In genomic region chr7:5089853-5090252, GRCm38 (mm10) we compare ENCODE assay signal across 21 mouse cellular contexts. TPM values are rescaled to one million over a fixed set of nuclear protein-coding genes. Genes with fewer than 3 reads are reported as not detected.
DNase-seq lines count a peak whose midpoint lies in the region; ATAC-seq lines count a peak whose summit lies in the region.
"Had no signal": no experiment of that assay in that cellular context is flagged by ENCODE, and none has a peak within 500 bp of the region (broad histone marks: within the 10 kb centered on the region; RNA-seq: fewer than 3 reads in every experiment).

No protein-coding gene starts in this region.

- peak; percentile 2 for DNase-seq in cerebellum, adult 9-11 months
- DNase-seq in cerebellum, postnatal 14 days, result no peak
- DNase-seq in layer of hippocampus, adult 9-11 months, result peak; percentile 33
- no peak for DNase-seq in layer of hippocampus, postnatal 25 days (ENCODE audit: extremely low spot score in 1 of 2, low spot score in 1 of 2)
- DNase-seq in right cerebral cortex, adult 2 months (ENCODE audit: low spot score in 2 of 2), result peak; percentile 55 to 64
- DNase-seq in right cerebral cortex, postnatal 10 days (ENCODE audit: low spot score in 2 of 2), result no peak
- DNase-seq: adrenal gland, postnatal 14 days; cerebellum, adult 9-10 months; gastrocnemius, adult 2 months; kidney, adult 9 months; kidney, postnatal 14 days; liver; thymus, adult 18-20 months; thymus, postnatal 36 days had no signal

- no peak for ATAC-seq in granulocyte monocyte progenitor cell, adult 5-6 weeks (replicated peaks; ENCODE audit: poor library complexity, severe bottlenecking)
- ATAC-seq: forebrain, embryonic 16.5 days; lung, postnatal 0 days; midbrain, embryonic 16.5 days had no signal

RNA-seq across cellular contexts. Expression of gene Epn1, which starts 9.8 kb away (rescaled TPM):
- total RNA-seq in layer of hippocampus, postnatal 25 days (2021), result 100 to 1,000 TPM; 520 to 560 TPM
- total RNA-seq in granulocyte monocyte progenitor cell, adult 5-6 weeks (2014; fragmentation: Nextera tagmentation), result 56.6 and 57.4 TPM in 2 replicates
- 34.4 and 62.6 TPM in 2 replicates for total RNA-seq in granulocyte monocyte progenitor cell, adult 5-6 weeks (2017)

RNA-seq across cellular contexts. Expression of gene Rfpl4, which starts 26.9 kb away (rescaled TPM):
- total RNA-seq in layer of hippocampus, postnatal 25 days (2021), result not detected
- not detected in 2 replicates for total RNA-seq in granulocyte monocyte progenitor cell, adult 5-6 weeks (2014; fragmentation: Nextera tagmentation)
- total RNA-seq in granulocyte monocyte progenitor cell, adult 5-6 weeks (2017), result not detected in 2 replicates
- total RNA-seq: adrenal gland, postnatal 14 days; gastrocnemius, adult 2 months; gastrocnemius, postnatal 4 days; hematopoietic stem cell, adult 5-6 weeks; layer of hippocampus, adult 8-10 months had no signal

RNA-seq across cellular contexts. Expression of gene U2af2, which starts 27.9 kb away (rescaled TPM):
- total RNA-seq in layer of hippocampus, postnatal 25 days (2021), result 100 to 1,000 TPM; 170 to 180 TPM
- total RNA-seq in granulocyte monocyte progenitor cell, adult 5-6 weeks (2014; fragmentation: Nextera tagmentation), result 204 and 227 TPM in 2 replicates
- 253 and 265 TPM in 2 replicates for total RNA-seq in granulocyte monocyte progenitor cell, adult 5-6 weeks (2017)

RNA-seq across cellular contexts. Expression of gene Rasl2-9, which starts 35.9 kb away (rescaled TPM):
- under 1 TPM in 1 of 2 experiments, not detected in 1; 0.49 TPM for total RNA-seq in layer of hippocampus, postnatal 25 days (2021)
- 2.0 TPM in 1 of 2 replicates, not detected in the other for total RNA-seq in granulocyte monocyte progenitor cell, adult 5-6 weeks (2014; fragmentation: Nextera tagmentation)
- not detected in 2 replicates for total RNA-seq in granulocyte monocyte progenitor cell, adult 5-6 weeks (2017)
- total RNA-seq: hematopoietic stem cell, adult 5-6 weeks had no signal

RNA-seq across cellular contexts. Expression of gene Zfp580, which starts 38.5 kb away (rescaled TPM):
- 10 to 100 TPM; 43.1 to 44.0 TPM for total RNA-seq in layer of hippocampus, postnatal 25 days (2021)
- 1.3 and 7.3 TPM in 2 replicates for total RNA-seq in granulocyte monocyte progenitor cell, adult 5-6 weeks (2014; fragmentation: Nextera tagmentation)
- total RNA-seq in granulocyte monocyte progenitor cell, adult 5-6 weeks (2017), result 1.2 and 1.3 TPM in 2 replicates

Comparison
In these comparisons a context has a peak if more than half of its experiments do, and no peak if none do; other contexts are left out.
1. DNase-seq: peak in cerebellum, adult 9-11 months (single experiment), layer of hippocampus, adult 9-11 months (single experiment) and right cerebral cortex, adult 2 months (2 of 2); none in cerebellum, postnatal 14 days (0 of 2), layer of hippocampus, postnatal 25 days (0 of 2) and right cerebral cortex, postnatal 10 days (0 of 2).
2. RNA of gene Epn1, which starts 9.8 kb away (total RNA-seq): 520 to 560 TPM in layer of hippocampus, postnatal 25 days; 34.4 to 62.6 TPM in granulocyte monocyte progenitor cell, adult 5-6 weeks; every median in the first group is over 4 times any median in the second.